Mouse (Mus musculus) spleen, postnatal 4 days (tissue): ENCODE measurements at regions not wholly inside any gene's neighbourhood (a gene's known extent, or its start where the extent isn't known, plus 50 kb on each side); places are given as distances from the start of the nearest gene placed in this dataset.

Experiments used
- DNase-seq, 2 experiments: peaks; one replicate each; pipeline ENCODE4 v3.0.0; 2022; ENCODE audit warnings: low spot score in 2 of 2

DNA sequence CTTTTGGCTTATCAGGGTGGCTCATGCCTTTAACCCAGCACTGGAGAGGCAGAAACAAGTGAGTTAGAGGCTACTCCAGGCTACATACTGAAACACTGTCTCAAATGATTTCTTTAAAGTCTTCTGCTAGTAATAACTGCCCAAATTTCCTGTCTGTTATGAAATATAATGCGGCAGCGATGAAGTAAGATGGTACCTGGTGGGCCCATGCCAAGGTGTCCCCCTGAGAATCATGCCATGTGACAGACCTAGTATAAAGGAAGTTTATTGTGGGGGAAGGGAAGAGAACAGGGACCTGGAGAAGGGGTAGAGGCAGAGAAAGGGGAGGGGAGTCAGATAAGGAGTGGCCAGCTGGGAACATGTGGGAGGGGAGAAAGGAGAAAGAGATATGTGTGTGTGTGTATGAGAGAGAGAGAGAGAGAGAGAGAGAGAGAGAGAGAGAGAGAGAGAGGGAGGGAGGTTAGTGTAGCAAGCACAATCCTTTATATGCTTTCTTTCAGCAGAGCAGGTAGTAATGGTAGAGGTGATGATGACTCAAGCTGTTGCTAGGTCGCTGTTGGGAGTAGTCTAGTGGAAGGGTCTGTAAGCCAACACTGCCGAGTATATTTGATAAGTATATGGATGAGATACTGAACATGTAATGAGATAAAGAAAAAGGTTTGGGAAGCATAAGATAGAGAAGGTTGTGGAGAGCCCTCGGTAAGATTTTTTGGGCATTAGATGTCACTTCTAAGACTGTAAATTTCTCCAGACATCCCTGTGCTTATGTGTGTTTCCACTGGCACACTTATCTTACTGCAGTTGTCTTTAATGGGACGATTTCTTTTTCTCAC lies 71.1 kb upstream of the Dph5 start:
- no peak for DNase-seq

- DNase-seq, result no peak
Observed at GRCm38 (mm10) chr3:115817771-115818170, 69.9 kb upstream of the Dph5 start.

DNA sequence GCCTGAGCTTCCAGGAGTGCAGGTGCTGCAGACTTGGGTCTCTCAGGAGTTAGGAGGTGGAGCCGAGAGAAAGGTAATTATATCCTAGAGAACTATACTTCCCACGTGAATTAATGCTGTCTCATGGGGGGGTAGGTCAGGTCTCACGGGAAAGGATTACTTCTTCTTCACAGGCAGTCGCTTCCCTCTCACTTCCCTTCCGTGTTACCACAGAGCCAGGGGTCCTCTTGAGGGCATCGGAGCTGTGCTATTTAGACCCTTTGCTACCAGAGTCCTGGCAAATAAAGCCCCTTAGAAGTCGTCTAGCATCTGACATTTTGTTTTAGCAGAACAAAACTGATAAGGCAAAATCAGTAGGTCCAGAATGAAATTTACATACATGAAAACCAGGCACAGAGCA lies 68.9 kb upstream of the Dph5 start:
- peak in 1 of 2 experiments; percentile 33 for DNase-seq

DNA sequence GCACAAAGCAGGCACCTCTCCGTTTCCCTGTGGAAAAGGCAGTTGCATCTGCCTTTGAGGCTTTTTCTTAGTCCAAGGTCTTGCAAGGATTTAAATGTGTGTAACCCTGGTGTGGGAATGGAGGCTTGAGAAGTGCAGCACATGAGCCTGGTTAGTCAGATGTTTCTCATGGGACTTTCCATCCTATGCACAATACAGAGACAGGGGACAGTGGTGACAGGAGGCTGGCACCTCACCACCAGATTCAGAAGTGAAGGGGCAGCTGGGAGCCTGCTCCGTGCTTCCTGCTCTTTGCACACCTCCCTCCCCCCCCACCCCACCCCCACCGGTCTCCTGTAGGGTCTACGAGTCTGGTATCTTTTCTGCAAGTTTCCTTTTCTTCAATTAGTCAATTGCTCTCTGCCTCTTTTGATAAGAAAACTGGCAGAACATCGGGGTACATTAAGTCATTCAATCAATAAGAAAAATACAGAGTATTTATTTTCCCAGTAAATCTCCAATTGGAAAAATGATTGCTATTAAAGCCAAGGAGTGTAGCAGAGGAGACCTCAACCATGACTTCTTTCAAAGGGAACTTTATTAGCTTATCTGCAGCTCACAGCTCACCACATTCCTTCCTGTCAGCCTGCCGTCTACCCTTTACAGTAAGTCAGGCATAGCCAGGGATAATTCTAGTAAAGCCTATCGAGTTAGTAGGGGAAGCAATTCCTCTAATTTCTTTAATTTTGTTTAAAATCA lies 68.1 kb upstream of the Dph5 start:
- DNase-seq, result no peak

DNA sequence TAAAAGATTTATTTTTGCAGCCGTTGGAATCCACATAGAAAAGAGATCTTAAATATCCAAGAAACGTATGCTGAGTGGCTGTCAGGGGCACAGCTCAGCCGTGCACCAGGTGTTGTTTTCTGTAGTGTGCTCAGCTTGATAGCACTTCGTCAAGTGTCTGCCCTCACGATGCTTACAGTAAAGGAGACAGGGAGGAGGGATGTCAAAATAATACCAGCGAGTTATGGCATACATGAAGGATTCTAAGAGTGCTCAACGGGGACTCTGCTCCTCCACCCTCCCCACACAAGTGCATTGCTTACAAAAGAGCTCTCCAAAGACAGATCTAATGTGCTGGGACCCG lies 67.5 kb upstream of the Dph5 start:
- no peak for DNase-seq

- DNase-seq, result no peak
Observed at GRCm38 (mm10) chr3:115821627-115822026, 66.0 kb upstream of the Dph5 start.

GRCm38 (mm10) chr3:115822491-115822890 lies 65.1 kb upstream of the Dph5 start:
- DNase-seq, result no peak

GRCm38 (mm10) chr3:115823741-115824140 lies 63.9 kb upstream of the Dph5 start:
- DNase-seq, result no peak

DNA sequence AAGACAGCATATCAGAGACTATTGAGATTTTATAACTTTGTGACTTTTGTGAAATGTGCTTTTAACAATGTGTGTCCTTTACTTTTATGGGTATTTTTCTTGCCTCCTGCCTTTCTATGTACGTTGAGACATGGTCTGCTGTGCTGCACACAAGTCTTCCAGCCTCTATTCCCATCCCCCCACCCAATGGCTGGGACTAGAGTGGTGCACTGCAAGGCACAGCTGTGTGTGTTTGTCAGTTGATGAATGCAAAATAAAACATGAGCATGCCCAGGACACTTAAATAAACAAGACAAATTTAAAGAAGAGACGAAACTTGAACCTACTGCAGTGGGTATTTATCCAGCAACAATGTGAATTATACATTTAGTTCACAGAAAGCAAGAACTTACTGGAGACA lies 62.8 kb upstream of the Dph5 start:
- no peak for DNase-seq

GRCm38 (mm10) chr3:115835381-115835780 lies 52.3 kb upstream of the Dph5 start:
- DNase-seq, result no peak

DNA sequence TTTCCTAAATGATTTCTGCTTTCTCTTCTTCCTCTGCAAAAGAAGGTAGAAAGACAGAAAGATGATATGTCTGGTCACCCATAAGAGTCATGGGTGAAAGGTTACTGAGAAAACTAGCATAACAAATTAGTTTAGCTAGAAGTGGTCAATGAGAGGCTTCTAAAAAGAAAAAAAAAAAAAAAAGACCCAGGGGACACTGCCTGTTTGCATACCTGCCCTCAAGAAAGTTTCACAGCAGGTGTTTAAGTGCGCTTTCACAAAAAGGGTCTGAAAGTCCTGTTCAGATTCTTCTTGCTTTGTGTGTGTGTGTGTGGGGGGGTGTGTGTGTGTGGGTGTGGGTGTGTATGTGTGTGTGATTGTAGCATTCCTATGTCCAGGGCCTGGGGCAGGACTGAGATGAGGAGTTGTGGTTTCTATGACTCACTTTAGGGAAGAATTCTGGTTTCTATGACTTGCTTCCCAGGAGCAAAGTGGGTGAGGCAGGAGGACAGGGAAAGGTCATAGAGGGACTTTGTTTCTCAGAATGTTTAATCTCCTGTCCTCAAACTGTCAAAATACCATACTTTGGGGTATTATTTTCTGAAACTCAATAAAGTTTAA lies 49.9 kb upstream of the Dph5 start:
- no peak for DNase-seq
